Mouse (Mus musculus) thymus, postnatal 10 days (tissue): ENCODE measurements around the gene Tec.
A peak's percentile ranks its signal among the peaks of the same experiment; 100 is the strongest.

Experiments
- DNase-seq, 2 experiments: peaks; one replicate each; pipeline ENCODE4 v3.0.0; 2021; ENCODE audit warnings: low spot score in 2 of 2

Gene Tec

DNA sequence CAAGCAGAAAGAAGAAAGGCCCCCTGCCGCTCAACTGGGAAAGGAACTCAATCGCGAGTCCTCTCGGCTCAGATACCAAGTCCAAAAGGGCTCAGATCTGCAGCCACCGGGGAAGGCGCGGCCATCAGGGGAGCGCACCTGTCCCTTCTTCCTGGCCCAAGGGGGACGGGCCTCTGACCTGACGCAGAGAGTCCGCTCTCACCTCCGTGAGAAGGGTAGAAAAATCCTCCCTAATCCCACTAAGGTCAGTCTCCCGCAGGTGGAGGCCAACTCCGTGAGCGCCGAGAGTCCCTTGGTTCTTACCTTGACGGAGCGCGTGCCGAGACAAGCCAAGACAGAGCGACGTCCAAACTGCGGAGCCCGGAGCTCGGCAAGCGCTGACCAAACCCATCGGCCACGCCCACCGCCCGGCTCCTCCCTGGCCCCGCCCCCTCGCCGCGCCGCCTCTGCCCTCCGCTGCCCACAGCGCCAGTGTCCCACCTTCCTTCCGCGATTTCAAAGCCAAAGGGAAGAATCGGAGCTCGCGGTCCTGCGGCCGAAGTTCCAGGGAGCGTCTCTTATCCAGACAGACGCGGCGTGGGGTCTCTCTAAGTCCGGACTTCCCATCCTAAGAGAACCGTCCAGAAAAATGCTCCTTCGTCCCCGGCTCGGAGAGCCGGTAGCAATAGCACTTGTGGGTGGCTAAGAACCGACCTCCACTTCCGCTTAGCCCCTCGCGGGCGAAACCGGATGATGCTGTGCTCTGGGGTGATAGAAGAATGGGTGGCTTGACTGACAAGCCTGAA, at the start of gene Tec:
Gene Tec (minus strand): TSS at position 393 of the 785 bp plus-strand sequence.
- peak; percentile 67 to 81 for DNase-seq

DNA sequence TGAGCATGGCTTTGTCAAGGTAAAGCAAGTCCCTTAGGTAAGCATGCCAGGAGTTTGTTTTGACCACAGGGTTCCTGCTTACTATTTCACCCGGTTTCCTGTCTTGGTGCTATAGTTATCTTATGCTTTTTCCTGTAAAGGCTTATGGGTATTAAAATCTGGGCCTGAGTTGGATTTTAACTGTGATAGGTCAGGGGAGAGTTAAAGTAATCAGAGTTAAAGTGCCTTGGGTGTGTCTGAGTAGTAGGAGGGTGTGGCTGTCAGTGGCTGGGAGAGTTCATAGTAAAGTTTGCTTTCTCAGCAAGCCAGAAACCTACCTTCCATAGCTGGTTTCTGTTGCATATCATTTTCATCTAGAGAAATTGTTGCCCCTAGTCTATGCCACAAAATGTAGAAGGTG, 48.6 kb upstream of the Tec start:
- DNase-seq, result no peak

DNA sequence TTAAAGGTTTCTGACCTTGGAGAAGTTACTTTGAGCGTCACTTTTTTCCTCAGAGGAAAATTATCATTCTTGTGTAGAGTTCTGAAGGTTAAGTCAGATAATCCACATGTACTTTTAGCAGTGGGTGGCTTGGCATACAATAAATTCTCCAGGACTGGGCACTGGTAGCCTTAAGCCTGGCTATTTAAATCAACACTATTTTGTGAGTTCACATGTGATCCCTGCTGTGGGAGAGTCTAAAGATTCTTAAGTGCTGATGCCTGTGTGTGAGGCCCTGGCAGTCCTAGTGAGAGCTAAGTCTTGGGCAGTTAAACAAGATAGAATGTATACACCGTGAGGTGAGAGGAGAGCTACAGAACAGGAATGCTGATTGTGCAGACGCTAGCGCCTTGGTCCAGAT, 47.8 kb upstream of the Tec start:
- DNase-seq, result no peak

DNA sequence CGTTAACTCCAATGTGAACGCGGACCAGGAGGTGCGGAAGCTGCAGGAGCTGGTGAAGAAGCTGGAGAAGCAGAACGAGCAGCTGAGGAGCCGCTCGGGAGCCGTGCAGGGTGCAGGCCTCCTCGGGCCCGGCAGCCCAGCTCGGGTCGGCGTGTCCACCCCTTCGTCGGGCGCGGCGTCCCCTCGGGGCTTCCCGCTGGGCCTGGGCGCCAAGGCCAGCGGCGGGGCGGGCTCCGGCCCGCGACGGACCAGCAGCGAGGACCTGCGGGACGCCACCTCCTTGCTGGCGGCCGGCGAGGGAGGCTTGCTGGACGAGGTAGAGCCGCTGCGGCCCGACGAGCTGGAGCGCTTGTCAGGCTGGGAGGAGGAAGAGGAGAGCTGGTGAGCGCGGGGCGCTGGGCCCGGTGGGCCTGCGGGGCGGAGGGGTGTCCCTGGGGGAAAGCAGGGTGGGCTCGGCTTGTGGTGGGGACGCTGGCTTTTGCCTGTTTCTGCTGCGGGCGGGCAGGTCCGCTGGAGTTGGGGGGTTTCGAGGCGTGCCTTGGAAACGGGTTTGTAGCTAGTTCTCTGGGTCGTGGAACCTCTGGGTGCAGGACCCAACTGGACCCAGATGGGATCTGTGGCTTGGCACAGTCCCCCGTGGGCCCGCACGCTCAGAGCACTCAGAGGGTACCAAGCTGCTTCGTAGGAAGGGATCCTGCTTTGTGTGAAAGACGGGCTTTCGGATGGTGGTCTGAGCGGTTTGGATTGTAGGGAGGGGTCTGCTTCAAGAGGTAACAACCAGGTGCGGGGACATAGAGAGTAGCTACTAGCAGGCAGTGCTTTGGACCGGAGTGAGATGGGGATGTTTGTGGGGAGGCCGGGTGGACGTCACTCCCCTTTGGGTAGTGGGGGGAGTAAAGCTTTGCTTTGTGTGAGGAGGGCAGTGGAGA, 46.6 kb upstream of the Tec start:
- peak; percentile 48 to 50 for DNase-seq

DNA sequence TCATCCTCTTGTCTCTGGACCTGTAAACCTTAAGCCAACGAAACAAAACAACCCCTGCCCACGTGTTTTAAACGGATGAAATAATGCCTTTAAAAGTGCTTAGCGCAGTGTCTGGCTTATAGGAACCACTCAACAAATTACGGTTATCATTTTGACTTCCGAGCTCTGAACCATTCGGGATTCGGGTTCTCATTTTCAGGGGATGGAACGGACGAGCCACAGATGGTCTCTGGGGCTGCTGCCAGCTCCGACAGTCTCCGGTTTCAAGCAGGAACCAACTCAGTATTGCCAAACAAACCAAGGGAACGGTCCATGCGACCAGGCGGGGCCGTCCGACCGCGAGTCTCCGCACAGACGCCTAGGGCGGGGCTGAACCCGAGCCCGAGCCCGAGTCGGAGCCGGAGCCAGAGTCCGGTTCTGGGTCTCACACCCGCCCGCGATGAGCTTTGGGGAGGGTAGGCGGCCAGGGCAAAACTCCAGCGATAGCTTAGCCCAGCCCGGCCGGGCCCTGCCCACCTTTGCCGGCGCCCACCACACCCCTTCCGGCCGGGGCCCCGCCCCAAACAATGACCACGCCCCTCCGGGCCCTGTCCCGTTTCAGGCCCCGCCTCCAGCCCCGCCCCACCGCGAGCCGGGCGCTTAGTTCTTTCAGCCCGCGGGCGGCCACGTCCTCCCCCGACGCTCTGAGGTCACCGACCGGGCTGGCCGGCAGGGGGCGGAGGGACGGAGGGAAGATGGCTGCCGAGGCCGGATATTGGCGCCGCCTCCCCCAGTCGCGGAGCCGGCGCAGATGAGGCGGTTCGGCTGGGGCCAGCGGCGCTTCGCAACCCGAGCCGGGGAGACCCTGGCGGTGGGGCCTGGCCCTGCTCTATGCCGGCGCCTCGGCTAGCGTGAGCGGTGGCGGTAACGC, 45.6 kb upstream of the Tec start, which contains the start of gene Slain2:
Gene Slain2 (plus strand): TSS at position 657 of the 910 bp plus-strand sequence.
- peak; percentile 96 to 99 for DNase-seq

DNA sequence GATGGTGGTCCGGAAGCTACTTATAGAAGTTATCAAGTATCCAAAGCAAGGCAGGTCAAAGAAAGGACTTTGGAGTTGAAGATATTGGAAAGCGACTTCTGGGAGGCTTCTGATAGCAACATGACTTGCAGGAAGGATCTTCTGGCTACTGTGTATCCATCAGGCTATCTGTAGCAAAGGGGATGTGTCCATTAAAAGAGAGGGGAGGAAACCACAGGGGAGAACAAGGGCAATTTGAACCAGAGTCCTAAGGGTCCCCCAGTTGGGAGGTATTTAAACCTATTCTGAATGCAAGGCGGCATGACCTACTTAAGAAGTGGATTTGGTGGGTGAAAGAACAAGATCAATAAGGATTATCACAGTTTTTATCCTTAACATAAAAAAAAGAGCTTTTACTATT, 43.0 kb upstream of the Tec start:
- DNase-seq, result no peak

DNA sequence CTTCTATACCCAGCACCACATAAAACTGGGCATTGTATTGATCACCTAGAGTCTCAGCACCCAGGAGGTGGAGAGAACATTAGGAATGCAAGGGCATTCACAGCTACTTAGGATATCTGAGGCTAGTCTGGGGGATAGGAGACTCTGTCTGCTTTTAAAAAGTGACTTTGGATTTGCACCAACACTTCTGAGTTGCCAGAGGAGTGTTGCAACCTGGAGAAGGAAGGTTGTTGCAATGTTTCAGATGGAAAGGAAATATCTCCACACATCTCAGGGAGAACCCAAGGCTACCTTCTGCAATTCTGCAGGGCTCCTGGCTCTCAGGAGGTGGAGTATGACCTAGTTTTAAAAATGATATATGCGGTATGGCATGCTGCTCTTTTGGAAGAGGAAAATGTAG, 42.1 kb upstream of the Tec start:
- no peak for DNase-seq

DNA sequence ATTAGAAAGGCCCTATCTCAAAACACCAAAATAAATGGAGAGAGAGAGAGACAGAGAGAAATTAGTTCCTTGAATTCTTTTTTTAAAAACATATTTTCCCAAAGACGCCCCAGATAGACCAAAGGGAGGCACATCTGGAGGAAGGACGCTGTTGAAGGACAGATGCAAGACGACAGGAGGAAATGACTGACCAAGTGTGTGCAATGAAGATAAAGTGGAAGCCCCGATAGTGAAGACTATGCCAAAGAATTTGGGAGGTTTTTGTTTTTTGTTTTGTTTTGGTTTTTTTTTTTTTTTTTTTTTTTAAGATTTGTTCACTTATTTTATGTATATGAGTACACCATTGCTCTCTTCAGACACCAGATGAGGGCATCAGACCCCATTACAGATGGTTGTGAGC, 41.1 kb upstream of the Tec start:
- no peak for DNase-seq

DNA sequence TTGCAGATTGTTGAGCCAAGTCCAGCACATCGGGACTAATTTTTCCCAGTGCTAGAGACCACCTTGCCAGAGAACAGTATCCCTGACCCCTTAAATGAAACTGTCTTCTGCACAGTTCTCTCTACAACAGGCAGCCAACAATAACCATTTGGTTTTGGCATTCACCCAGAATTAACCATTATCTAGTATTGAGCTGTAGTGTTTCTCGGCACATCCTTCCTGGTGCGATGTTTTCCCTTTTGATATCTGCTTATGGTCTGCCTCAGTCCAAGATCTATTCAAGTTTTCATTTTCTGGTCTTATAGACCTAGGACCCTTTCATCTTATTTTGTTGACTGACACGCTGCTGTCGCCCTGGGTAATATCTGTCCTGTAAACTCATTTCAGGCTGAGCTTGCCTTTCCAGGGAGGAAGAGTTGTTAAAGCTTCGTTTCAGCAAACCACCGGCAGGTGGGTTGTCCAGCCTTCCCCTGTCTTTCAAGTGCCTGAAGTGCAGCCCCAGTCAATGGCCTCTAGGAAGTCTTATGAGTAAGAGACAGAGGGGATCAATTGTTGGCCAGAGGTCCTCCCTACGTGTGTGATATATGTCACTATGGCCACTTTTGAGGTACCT, 40.1 kb upstream of the Tec start:
- DNase-seq, result no peak

DNA sequence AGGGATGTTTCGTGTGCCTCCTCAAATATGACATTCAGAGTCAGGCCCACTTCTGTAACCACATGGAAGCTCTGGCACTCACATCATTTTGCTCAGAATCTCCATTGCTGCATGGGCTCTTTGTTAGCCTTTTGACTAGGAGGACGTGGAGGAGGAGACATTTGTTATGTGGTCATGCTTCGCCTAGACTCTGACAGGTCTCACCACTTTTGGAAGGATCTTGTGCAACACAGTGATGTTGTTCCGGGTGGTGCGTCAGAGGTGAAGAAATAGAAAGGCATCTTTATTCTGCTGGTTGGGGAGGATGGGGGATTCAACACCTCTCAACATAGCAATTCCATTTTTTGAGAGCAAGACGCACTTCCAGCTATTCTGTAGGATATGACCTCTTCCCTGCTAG, 39.1 kb upstream of the Tec start:
- DNase-seq, result no peak

DNA sequence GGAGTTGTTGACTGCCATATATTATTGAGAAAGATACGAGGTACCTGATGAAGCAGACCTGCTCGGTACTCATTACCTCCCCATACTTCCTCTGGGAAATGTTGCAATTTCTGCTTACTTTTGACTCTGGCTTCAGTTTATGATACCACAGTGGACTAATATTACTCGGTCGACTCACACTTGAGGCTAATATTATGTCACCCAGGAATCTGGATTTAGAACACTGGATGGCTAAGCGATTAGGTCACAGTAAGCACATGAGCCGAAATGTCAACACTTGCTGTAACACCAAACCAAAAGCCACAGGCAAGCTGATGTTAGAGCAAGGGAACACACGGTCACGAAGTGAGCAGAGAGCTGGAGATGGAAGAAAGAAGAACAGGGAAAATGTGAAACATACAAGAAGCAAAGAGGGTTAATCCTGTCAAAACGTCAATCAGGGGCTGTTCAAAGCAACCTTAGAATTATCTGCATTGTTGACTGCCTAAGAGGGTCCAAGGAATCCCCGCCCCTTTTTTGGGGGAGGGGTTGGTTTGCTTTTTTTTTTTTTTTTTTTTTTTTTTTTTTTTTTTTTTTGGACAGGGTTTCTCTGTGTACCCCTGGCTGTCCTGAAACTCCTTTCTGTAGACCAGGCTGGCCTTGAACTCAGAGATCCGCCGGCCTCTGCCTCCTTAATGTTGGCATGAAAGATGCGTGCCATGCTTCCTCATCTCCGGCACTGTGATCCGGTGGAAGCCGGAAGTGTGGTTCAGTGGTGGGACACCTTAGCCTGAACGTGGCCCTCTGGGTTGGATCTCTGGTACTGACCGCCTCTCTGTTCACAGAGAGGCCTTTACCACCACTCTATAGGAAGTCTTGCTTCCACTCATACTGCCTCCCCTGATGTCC, 36.9 kb upstream of the Tec start:
- DNase-seq, result no peak

DNA sequence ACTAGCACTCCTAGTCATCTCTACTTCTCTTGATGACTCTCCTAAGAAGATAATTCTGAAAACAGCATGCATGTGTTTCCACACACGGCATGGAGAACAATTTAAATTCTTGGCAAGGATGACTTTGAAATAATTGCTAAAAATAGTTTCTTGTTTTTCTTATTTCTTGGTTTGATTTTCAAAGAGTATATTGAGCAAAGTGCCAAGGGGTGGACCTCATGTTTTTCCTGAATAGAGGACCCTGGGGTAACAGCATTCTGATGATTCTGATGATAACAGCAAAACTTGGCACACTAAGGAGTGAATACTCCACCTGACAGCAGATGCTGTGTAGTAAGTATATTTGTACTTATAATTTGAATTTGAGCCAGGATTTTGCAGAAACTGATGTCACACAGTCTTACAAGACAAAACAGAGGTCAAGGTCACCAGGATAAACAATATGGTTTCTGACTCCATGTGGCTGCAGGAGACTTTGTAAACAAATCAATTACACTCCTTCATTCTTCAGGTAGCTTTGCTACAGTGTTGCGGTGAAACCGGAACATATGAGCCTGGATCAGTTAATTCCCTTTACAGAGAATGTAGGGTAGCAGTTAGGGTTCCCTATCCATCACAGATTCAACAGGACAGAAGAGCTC, 34.7 kb upstream of the Tec start:
- DNase-seq, result no peak

DNA sequence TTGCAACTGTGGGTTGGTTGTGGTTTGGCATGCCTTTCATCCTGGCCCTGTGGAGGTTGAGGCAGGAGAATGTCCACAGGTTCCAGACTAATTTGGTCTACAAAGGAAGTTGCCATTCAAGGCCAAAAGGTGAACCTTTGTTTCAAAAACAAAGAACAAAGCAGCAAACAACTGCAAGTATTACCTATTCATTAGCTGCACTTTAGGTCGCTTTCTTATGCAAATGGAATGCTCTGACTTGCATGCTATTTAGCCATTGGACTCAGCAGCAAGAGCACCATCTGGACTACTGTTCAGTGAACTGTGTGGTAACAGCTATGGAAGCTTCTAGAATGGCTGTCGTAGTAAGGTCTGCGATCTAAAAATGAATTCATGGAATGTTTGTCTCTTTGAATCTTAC, 34.0 kb upstream of the Tec start:
- DNase-seq, result no peak

DNA sequence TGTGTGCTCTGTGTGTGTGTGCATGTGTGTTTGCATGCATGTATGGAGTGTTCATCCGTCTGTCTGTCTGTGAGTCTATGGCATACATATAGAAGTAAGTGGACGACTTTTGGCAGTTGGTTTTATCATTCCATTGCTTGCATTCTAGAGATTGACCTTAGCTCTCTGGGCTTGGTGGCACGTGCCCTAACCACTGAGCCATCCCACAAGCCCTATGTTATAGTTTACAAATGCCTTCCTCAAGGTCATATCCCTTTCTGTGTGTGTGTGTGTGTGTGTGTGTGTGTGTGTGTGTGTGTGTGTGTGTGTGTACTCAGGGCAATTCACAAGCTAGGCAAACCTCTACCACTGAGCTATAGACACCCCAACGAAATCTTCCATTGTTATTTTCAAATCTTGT, 33.6 kb upstream of the Tec start:
- no peak for DNase-seq

DNA sequence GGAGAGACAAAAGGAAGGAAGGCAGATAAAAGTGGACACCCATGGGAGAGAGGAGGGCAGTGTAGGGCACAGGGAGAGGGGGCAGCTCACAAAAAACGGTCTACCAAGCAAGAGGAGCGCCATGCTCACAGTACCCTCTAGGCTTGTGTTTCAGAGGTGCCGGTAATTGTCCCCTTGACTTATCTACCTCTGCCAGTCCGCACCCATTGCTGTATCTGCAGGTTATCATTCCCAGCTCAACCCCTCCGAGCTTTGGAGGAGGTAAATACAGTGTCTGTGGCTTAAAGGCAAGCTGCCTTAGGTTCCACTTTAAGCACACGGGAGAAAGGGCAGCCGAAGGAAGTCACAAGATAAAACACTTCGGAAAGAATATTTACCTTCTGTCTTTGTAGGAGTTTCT, 31.0 kb upstream of the Tec start:
- DNase-seq, result no peak

DNA sequence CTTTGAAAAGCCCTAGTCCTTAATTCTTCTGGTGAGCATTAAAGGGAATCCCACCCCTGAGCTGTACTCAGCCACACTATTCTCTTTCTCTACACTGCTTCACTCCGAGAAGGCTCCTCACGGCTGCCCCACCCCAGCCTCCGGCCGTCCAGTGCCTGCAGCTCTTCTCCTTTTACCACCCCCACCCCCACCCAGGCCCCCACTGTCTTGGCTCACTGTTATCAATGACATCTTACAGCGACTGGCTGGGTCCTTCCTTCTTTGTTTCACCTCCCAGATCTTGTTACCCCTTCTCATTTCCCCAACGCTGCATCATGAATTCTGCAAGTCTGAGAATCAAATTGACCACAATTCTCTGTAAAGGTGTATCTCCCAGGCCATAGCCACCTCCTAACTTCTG, 29.7 kb upstream of the Tec start:
- no peak for DNase-seq

DNA sequence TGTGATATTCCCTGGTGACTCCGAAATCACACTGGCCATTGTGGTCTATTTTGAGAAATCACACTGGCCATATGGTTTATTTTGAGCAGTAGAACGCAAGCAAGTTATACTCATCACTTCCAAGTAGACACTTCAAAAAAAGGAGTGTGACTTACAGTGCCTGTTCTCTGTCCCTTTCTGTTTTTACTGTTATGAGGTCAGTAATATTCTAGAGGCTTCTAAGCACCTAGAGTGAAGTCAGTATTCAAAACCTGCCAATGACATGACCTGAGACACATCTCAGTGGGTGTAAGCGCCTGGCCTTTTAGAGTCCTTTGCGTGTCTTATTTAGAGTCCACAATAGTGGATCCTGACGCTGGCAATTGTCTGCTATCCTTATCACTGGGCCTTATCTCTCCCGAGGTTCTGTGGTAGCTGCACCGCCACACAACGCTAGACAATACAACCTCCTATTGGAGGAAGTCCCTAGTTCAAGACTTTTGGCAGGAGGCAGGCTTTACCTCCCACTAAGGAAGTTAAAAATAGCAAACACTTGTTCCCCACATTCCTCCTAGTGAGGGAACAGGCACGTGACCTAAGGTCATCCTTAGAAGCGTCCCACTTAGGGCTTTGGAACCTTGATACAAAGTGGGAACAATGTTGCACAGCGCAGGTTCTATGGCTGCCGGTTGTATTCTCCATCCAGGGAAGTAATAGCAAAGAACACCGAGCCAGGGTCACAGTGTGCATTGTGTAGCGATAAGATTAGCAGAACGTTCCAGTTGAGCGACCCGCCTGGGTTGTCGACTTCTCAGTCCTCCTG, 28.4 kb upstream of the Tec start:
- no peak for DNase-seq

DNA sequence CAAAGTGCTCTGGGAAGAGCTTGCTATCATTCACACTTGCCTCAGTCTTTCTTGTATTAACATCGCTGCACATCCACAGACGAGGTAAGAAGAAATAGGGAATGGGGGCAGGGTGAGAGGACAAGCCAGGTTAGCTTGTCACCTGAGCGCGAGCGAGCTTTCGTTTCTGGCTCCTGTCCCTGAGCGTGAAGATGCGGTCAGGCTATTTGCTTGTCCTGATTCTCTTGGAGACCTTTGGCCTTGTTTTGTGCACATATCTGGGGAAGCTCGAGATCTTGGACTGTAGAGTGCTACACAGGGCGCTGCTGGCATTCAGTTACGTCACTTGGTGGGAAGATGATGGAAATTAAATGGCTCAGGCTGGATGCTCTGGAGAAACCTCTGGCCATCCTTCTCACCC, 27.0 kb upstream of the Tec start:
- DNase-seq, result no peak

DNA sequence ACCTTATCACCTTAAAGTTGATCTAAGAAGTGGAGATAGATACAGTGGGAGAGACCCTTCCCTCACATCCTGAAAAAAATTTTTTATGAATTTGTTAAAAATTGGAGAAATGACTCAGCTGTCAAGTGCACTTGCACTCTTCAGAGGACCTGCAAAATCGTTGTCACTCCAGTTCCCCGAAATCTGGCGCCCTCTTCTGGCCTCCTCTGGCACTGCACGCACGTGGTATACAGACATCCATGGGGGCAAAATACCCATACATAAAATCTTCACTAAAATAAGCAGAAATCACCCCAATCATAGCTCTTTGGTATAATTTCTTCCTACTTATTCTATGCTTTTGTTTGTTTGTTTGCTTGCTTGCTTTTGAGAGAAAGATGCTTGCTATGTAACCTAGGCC, 25.7 kb upstream of the Tec start:
- DNase-seq, result peak in 1 of 2 experiments; percentile 33
